Mouse (Mus musculus) megakaryocyte, embryonic 14.5 days (primary cell): ENCODE data around the gene Fcrla.

Experiments
- FLI1 ChIP-seq: IDR thresholded peaks from 2 replicates; pipeline ENCODE4 v1.6.1; 2012; ENCODE audit warnings: low read length, inconsistent platforms, mixed read lengths
- GATA1 ChIP-seq: IDR thresholded peaks from 3 replicates; pipeline ENCODE4 v1.6.1; 2012; ENCODE audit warnings: mixed read lengths, low read length, inconsistent platforms, borderline replicate concordance

DNA sequence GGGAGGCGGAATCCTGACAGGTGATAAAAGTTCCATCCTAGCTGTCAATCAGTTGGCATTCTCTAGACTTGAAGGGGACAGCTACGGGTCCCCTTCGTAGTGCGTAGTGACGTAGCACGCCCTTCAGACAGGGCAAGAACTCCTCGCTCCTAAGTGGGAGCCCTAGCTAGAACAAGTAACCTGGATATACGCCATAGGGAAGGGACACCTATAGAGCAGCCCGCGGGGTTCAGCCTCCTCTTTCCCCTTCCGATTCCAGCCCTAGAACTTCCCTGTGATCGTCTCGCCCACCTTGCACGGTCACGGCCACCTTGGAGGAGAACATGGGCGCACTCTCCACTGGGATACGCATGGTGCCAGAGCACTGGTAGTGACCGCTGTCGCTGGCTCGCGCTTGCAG, 19.0 kb downstream of the Fcrla start:
- TF ChIP-seq GATA1 (no peak), FLI1 (no peak)
